ENCODE assay signal across 13 mouse cellular contexts in the genomic region with DNA sequence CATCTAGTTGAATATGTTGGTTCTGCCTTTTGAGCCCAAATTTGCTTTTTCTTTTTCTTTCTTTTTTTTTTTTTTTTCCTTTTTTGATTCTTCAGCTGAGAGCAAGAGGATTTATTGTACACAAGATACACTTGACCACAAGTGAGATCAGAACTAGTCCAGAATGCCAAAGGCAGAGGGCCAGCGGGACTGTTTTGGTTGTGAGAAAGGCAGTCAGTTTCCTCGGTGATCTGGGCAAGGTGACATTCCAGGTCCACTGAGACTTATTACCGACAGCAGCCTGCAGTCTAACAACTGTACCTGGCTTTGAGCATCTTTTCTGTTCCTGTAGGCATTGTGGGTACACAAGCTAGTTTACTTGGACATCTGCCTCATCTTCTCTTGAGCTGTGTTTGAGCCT. TPM values are rescaled to one million over a fixed set of nuclear protein-coding genes. Genes with fewer than 3 reads are reported as not detected.
A peak's percentile ranks its signal among the peaks of the same experiment; 100 is the strongest.
DNase-seq lines count a peak whose midpoint lies in the region; ATAC-seq and TF ChIP-seq lines count a peak whose summit lies in the region.
"Had no signal": no experiment of that assay in that cellular context is flagged by ENCODE, and none has a peak within 500 bp of the region (broad histone marks: within the 10 kb centered on the region; RNA-seq: fewer than 3 reads in every experiment).

No protein-coding gene starts in this region.

- no peaks in the 10 kb centered on the region for H3K27me3 ChIP-seq in kidney, adult 2 months (replicated peaks; ENCODE audit: control insufficient read depth, insufficient read depth, low read length)
- no peaks in the 10 kb centered on the region for H3K27me3 ChIP-seq in kidney, embryonic 14.5 days (ENCODE audit: control insufficient read depth, insufficient read depth, low read length)
- H3K27me3 ChIP-seq: CH12.LX; liver, embryonic 13.5 days had no signal

- no peak overlapping the region for H3K4me2 ChIP-seq in kidney, embryonic 14.5 days (replicated peaks; ENCODE audit: low read depth, low read length)
- H3K4me2 ChIP-seq: liver, embryonic 13.5 days had no signal

- TF ChIP-seq POLR2A in kidney, adult 2 months (IDR thresholded peaks at IDR 0.05; ENCODE audit: low read depth, low read length) = no peak

- no peak overlapping the region for H3K27ac ChIP-seq in kidney, adult 2 months (ENCODE audit: insufficient read depth, low read depth, low read length)
- no peak overlapping the region for H3K27ac ChIP-seq in kidney, embryonic 14.5 days (ENCODE audit: low read depth, low read length)
- H3K27ac ChIP-seq: forebrain, embryonic 10.5 days; liver, embryonic 13.5 days; stomach, postnatal 0 days had no signal

- H3K9ac ChIP-seq in kidney, embryonic 14.5 days (ENCODE audit: low read depth, low read length) = no peak overlapping the region
- H3K9ac ChIP-seq: liver, embryonic 13.5 days had no signal

- no peak overlapping the region for H3K4me3 ChIP-seq in kidney, adult 2 months (ENCODE audit: insufficient read depth, low read depth, low read length)
- H3K4me3 ChIP-seq in kidney, embryonic 14.5 days (ENCODE audit: low read length) = no peak overlapping the region
- H3K4me3 ChIP-seq: forebrain, embryonic 10.5 days; liver, embryonic 13.5 days had no signal

- 54% methylated on average over 3 of the region's 3 CpGs for WGBS in kidney, adult 2 months
- 67% methylated on average over 3 of the region's 3 CpGs for WGBS in kidney, embryonic 14.5 days

- DNase-seq in cerebellum, postnatal 36 days = peak; percentile 17 to 23
- DNase-seq in cerebellum, postnatal 4 days (ENCODE audit: low spot score in 2 of 2) = no peak
- DNase-seq in kidney, adult 2 months = peak; percentile 20
- peak; percentile 27 for DNase-seq in 3134 (ENCODE audit: extremely low read depth, insufficient read length, low spot score)
- DNase-seq in 3T3-L1 (ENCODE audit: low read depth, low spot score) = peak; percentile 34
- DNase-seq in layer of hippocampus, postnatal 10 days (ENCODE audit: low spot score in 2 of 2) = no peak
- DNase-seq: liver, embryonic 13.5 days; midbrain, embryonic 14.5 days; thymus, postnatal 14 days had no signal

- H3K36me3 ChIP-seq in kidney, adult 2 months (ENCODE audit: control insufficient read depth, insufficient read depth, low read length) = no peaks in the 10 kb centered on the region
- peaks cover 15% of the 10 kb centered on the region for H3K36me3 ChIP-seq in kidney, embryonic 14.5 days (ENCODE audit: control insufficient read depth, insufficient read depth, low read length)
- H3K36me3 ChIP-seq: liver, embryonic 13.5 days had no signal

- H3K9me3 ChIP-seq in kidney, embryonic 14.5 days (ENCODE audit: control insufficient read depth, low read length) = no peaks in the 10 kb centered on the region
- H3K9me3 ChIP-seq: forebrain, embryonic 10.5 days; liver, embryonic 13.5 days had no signal

- no peak for ATAC-seq in kidney, embryonic 14.5 days (ENCODE audit: low FRiP score, low TSS enrichment)

- peaks cover 2% of the 10 kb centered on the region for H3K4me1 ChIP-seq in kidney, adult 2 months (ENCODE audit: control insufficient read depth, insufficient read depth, low read length)
- 0 out of 2 replicates have a peak, but pooled peaks cover 6% of the 10 kb centered on the region for H3K4me1 ChIP-seq in kidney, embryonic 14.5 days (ENCODE audit: control insufficient read depth, insufficient read depth, low read length)
- H3K4me1 ChIP-seq: forebrain, embryonic 10.5 days; liver, embryonic 13.5 days had no signal

- TF ChIP-seq CTCF in kidney, adult 2 months (conservative IDR thresholded peaks at IDR 0.05; ENCODE audit: insufficient read depth, insufficient read length, low read depth, low read length) = no peak

RNA-seq across cellular contexts. Expression of a gene that starts 10.0 kb away (rescaled TPM):
- polyA plus RNA-seq in kidney, adult 2 months (2012; rRNA removed) = 56.1 and 72.2 TPM in 2 replicates
- 42.2 and 70.6 TPM in 2 replicates for polyA plus RNA-seq in kidney, embryonic 14.5 days (2014; fragmentation: Nextera tagmentation; extraction: Ambion mirVana)
- 100 to 1,000 TPM; 504 to 510 TPM for total RNA-seq in layer of hippocampus, postnatal 10 days (2021)

Comparison
In these comparisons a context has a peak if more than half of its experiments do, and no peak if none do; other contexts are left out.
1. DNase-seq: peak in cerebellum, postnatal 36 days (2 of 2), kidney, adult 2 months (single experiment), 3134 (single experiment) and 3T3-L1 (single experiment); none in cerebellum, postnatal 4 days (0 of 2) and layer of hippocampus, postnatal 10 days (0 of 2).